Mouse (Mus musculus) heart, postnatal 14 days (tissue): ENCODE results near the gene Iqcn. TPM values are rescaled to one million over a fixed set of nuclear protein-coding genes. Genes with fewer than 3 reads are reported as not detected.

Experiments
- DNase-seq, 2 experiments: peaks; one replicate each; pipeline ENCODE4 v3.0.0; 2021 to 2022
- intact Hi-C: fragments of 180-260 bp; cut with DNase I; formaldehyde crosslinking; loops from one replicate; pipeline ENCODE4 v1.15.1; 2025
- total RNA-seq, 2 experiments: library from RNA; stranded (reverse); gene quantifications; 2 replicates each; pipeline ENCODE4 v1.2.3; 2021

The Iqcn gene
- total RNA-seq, 2 experiments from 2014 or later: 0.10 to 0.12 TPM

DNA sequence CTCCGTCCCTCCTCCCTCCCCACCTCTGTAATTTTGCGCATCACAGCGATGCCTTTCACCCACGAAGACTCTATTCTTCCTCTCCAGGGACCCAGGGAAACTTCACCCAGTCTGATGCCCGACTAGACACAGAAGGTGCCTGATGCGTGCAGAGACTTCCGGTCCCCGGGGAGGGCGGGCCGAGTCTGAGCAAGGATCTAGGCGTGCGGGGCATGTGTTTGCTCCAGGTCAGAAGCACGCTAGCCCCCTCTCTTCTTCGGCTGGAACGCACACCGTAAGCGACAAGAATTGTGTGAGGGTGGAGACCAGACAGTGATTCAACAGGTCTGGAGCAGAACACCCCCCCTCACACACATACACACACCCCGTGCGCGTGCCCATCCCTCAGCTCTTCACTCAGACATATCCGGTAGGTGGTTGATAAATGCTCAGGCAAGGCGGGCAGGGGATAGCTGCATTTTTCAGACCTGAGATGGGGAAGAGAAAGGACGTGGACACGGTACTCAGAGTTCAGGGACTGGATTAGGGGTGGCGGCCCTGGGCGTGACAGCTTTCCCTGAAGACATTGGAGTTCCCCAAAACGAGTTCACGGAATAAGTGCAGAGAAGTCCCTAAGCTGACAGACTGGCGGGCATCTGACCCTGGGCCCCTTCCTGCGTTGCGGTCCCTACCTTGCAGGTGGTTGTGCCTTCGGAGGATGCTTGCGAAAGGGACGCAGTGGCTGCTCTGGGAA lies 62.7 kb downstream of the Iqcn start:
- intact Hi-C loops: no loop called here

DNA sequence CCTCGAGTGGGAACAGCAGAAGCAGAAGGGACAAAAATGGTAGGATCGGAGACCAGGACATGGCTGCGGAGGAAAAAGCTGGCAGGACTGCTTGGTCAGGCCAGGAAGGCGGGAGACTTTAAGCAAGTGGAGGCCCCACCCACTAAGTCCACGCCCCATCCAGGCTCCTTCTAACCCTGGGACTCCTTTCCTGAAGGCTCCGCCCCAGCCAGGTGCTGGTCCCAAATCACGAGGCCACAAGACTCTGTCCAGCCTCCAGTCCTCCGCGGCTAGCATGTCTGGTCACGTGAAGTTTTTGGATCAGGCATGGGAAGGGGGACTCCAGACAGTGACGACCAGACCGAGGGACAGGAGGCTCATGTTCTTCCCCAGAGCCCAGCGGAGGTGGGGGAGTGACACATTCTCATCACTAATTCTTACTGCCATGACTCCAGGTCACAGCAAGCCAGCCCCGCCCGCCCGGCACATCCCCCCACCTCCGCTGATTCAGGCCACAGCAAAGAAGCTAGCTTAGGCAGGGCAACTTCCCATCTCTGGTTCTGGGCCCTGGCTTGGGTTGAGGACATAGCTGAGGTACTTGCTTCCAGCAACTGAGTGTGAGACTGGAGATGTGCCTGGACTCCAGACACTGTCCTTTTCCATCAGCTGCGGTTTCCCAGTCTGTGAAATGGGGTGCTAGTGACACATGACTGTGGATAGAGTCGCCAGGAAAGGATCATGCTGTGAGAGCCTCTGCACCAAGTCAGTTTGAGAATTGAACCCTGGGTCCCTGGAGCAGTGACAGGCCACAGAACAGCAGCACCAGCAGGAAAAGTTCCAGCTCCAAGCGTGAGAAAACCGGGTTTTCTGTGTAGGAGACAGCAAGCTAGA lies 63.5 kb downstream of the Iqcn start:
- DNase-seq: peak; percentile 60 to 63
- intact Hi-C loops: no loop called here

More for the DNA sequence above, 62.7 kb downstream of the Iqcn start:
- no peak for DNase-seq

Other genes starting within 250 kb of the Iqcn start
- gene Klhl26, start 226.5 kb upstream of the Iqcn start, total RNA-seq: 1 to 10 TPM; 5.5 to 6.9 TPM
- gene Tmem59l, start 216.1 kb upstream of the Iqcn start, total RNA-seq: not detected
- under 1 TPM; 0.22 to 0.29 TPM for gene Crlf1, start 210.3 kb upstream of the Iqcn start, total RNA-seq
- 100 to 1,000 TPM; 105 TPM for gene Rex1bd, start 196.7 kb upstream of the Iqcn start, total RNA-seq
- gene Uba52, start 192.7 kb upstream of the Iqcn start, total RNA-seq: 1,000 to 10,000 TPM; 1,458 to 1,541 TPM
- 100 to 1,000 TPM; 150 to 163 TPM for gene Fkbp8, start 175.7 kb upstream of the Iqcn start, total RNA-seq
- gene Kxd1, start 175.5 kb upstream of the Iqcn start, total RNA-seq: 10 to 100 TPM; 75.3 to 76.6 TPM
- gene Ell, start 164.0 kb upstream of the Iqcn start, total RNA-seq: 10 to 100 TPM; 15.5 to 16.5 TPM
- gene Isyna1, start 109.1 kb upstream of the Iqcn start, total RNA-seq: 10 to 100 TPM; 25.8 to 27.7 TPM
- 10 to 100 TPM; 39.7 to 46.4 TPM for gene Ssbp4, start 94.6 kb upstream of the Iqcn start, total RNA-seq
- 1 to 10 TPM; 1.8 to 2.5 TPM for gene Lrrc25, start 87.3 kb upstream of the Iqcn start, total RNA-seq
- 1 to 10 TPM in 1 of 2 experiments, under 1 TPM in 1; 0.41 to 1.6 TPM for gene Gdf15, start 71.0 kb upstream of the Iqcn start, total RNA-seq
- 10 to 100 TPM; 38.4 to 46.8 TPM for gene Pgpep1, start 43.1 kb upstream of the Iqcn start, total RNA-seq
- 10 to 100 TPM; 75.0 to 76.5 TPM for gene Lsm4, start 30.2 kb upstream of the Iqcn start, total RNA-seq
- gene Jund, start 4.5 kb upstream of the Iqcn start, total RNA-seq: 100 to 1,000 TPM; 159 to 162 TPM
- gene Gm3336, start 15.1 kb downstream of the Iqcn start, total RNA-seq: not detected
- gene Pde4c, start 20.3 kb downstream of the Iqcn start, total RNA-seq: 1 to 10 TPM; 4.5 to 4.6 TPM
- 10 to 100 TPM; 51.6 to 51.9 TPM for gene Rab3a, start 51.2 kb downstream of the Iqcn start, total RNA-seq
- 10 to 100 TPM; 29.3 to 29.9 TPM for gene Mpv17l2, start 57.5 kb downstream of the Iqcn start, total RNA-seq
- gene Pik3r2, start 73.3 kb downstream of the Iqcn start, total RNA-seq: 10 to 100 TPM; 31.4 to 33.1 TPM
- 10 to 100 TPM in 1 of 2 experiments, 1 to 10 TPM in 1; 9.4 to 11.1 TPM for gene Mast3, start 101.6 kb downstream of the Iqcn start, total RNA-seq
- under 1 TPM; 0.12 to 0.59 TPM for gene Il12rb1, start 105.0 kb downstream of the Iqcn start, total RNA-seq
- 10 to 100 TPM; 22.4 to 23.9 TPM for gene Arrdc2, start 136.3 kb downstream of the Iqcn start, total RNA-seq
- 1 to 10 TPM; 3.8 to 4.0 TPM for gene Kcnn1, start 159.8 kb downstream of the Iqcn start, total RNA-seq
- 10 to 100 TPM; 38.8 to 40.1 TPM for gene Ccdc124, start 170.5 kb downstream of the Iqcn start, total RNA-seq
- under 1 TPM in 1 of 2 experiments, not detected in 1; 0.07 TPM for gene Slc5a5, start 189.3 kb downstream of the Iqcn start, total RNA-seq
- gene Rpl18a, start 194.0 kb downstream of the Iqcn start, total RNA-seq: 100 to 1,000 TPM; 901 to 988 TPM
- 10 to 100 TPM; 20.5 to 24.8 TPM for gene Map1s, start 202.5 kb downstream of the Iqcn start, total RNA-seq